8 mouse cellular contexts compared by ENCODE assay signal in the genomic region with DNA sequence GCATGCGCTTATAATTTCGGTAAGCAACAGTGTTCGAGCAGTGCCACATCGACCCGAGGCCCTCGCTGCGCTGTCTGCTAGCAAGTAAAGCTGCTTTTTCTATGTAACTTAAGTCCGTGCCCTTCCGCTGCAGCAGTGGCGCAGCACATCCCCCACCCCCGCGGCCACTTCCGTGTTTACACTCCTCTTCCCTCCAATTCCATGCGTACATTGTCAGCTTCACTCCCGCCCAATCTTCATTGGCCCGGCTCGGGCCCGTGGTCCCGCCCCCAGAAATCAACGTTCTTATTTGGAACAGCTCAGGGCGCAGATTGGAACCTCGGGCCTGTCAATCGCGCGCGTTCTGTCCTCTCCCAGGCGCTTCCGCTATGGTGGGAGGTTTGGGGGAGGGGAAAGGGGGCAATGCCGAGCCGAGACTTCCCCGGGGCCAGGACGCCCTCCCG. TPM values are rescaled to one million over a fixed set of nuclear protein-coding genes. Genes with fewer than 3 reads are reported as not detected.
DNase-seq lines count a peak whose midpoint lies in the region; ATAC-seq and TF ChIP-seq lines count a peak whose summit lies in the region.

No protein-coding gene starts in this region.

- peak overlapping the region; percentile 76 for H3K4me2 ChIP-seq in embryonic facial prominence, embryonic 14.5 days (ENCODE audit: low read depth, low read length)
- H3K4me2 ChIP-seq in limb, embryonic 13.5 days (replicated peaks) = peak overlapping the region; percentile 75
- peak overlapping the region; percentile 74 for H3K4me2 ChIP-seq in midbrain, embryonic 16.5 days (ENCODE audit: low read length)

- H3K36me3 ChIP-seq in embryonic facial prominence, embryonic 14.5 days (ENCODE audit: control insufficient read depth, insufficient read depth, low read length) = no peaks in the 10 kb centered on the region
- peaks cover 12% of the 10 kb centered on the region for H3K36me3 ChIP-seq in heart, adult 2 months (ENCODE audit: control insufficient read depth, insufficient read depth, low read length)
- H3K36me3 ChIP-seq in limb, embryonic 13.5 days = peaks cover 3% of the 10 kb centered on the region; the same call in 1 of the 2 replicates
- H3K36me3 ChIP-seq in midbrain, embryonic 16.5 days (ENCODE audit: control insufficient read depth, insufficient read depth, low read length) = no peaks in the 10 kb centered on the region

- TF ChIP-seq CTCF in heart, adult 2 months (IDR thresholded peaks at IDR 0.05) = no peak

- peak overlapping the region; percentile 99 for H3K4me3 ChIP-seq in embryonic facial prominence, embryonic 14.5 days (ENCODE audit: low read depth, low read length)
- peak overlapping the region; percentile 94 for H3K4me3 ChIP-seq in heart, adult 2 months
- peak overlapping the region; percentile 98 for H3K4me3 ChIP-seq in limb, embryonic 13.5 days
- peak overlapping the region; percentile 97 for H3K4me3 ChIP-seq in midbrain, embryonic 16.5 days (ENCODE audit: low read depth, low read length)

- H3K9ac ChIP-seq in embryonic facial prominence, embryonic 14.5 days (ENCODE audit: low read depth, low read length) = peak overlapping the region; percentile 95
- H3K9ac ChIP-seq in heart, adult 2 months (ENCODE audit: low read depth, low read length) = peak overlapping the region; percentile 45
- peak overlapping the region; percentile 95 for H3K9ac ChIP-seq in limb, embryonic 13.5 days
- H3K9ac ChIP-seq in midbrain, embryonic 16.5 days (ENCODE audit: low read depth, low read length) = peak overlapping the region; percentile 84

- intact Hi-C loops in heart, adult 2 months (cut with DNase I) = loop anchor here (1.0 kb wide), 1 partner anchor 64 kb away; a partner anchor contains a TSS

- peak; percentile 99 for ATAC-seq in embryonic facial prominence, embryonic 14.5 days (ENCODE audit: low read depth)
- peak; percentile 97 for ATAC-seq in limb, embryonic 13.5 days (ENCODE audit: low FRiP score, low read depth)
- peak; percentile 98 for ATAC-seq in midbrain, embryonic 16.5 days

- peak; percentile 99 for DNase-seq in 416B (ENCODE audit: low read depth)
- peak; percentile 91 to 97 for DNase-seq in adrenal gland, postnatal 4 days (ENCODE audit: low spot score in 2 of 2)
- peak; percentile 100 for DNase-seq in embryonic facial prominence, embryonic 14.5 days (ENCODE audit: low spot score)
- DNase-seq in heart, adult 2 months = peak; percentile 95 to 99
- DNase-seq in kidney, adult 8-10 months = peak; percentile 99
- peak; percentile 80 to 95 for DNase-seq in spleen, postnatal 10 days (ENCODE audit: low spot score in 2 of 2)

- under 1% methylated on average over 25 of the region's 33 CpGs for whole genome bisulfite sequencing in embryonic facial prominence, embryonic 14.5 days
- under 1% methylated on average over 32 of the region's 33 CpGs for WGBS in heart, adult 2 months
- WGBS in limb, embryonic 13.5 days = under 1% methylated on average over 33 of the region's 33 CpGs
- WGBS in midbrain, embryonic 16.5 days = under 1% methylated on average over 31 of the region's 33 CpGs

- 0 out of 2 replicates have a peak, but pooled peaks cover 4% of the 10 kb centered on the region for H3K4me1 ChIP-seq in embryonic facial prominence, embryonic 14.5 days (ENCODE audit: control insufficient read depth, insufficient read depth, low read length)
- peaks cover 6% of the 10 kb centered on the region for H3K4me1 ChIP-seq in heart, adult 2 months (ENCODE audit: control insufficient read depth, insufficient read depth, low read length)
- H3K4me1 ChIP-seq in limb, embryonic 13.5 days = peaks cover 8% of the 10 kb centered on the region
- H3K4me1 ChIP-seq in midbrain, embryonic 16.5 days (ENCODE audit: control insufficient read depth, insufficient read depth, low read length) = peaks cover 14% of the 10 kb centered on the region

- H3K27ac ChIP-seq in embryonic facial prominence, embryonic 14.5 days (replicated peaks; ENCODE audit: low read depth, low read length) = peak overlapping the region; percentile 99
- peak overlapping the region; percentile 99 for H3K27ac ChIP-seq in heart, adult 2 months
- H3K27ac ChIP-seq in limb, embryonic 13.5 days = peak overlapping the region; percentile 99
- H3K27ac ChIP-seq in midbrain, embryonic 16.5 days (ENCODE audit: low read length) = peak overlapping the region; percentile 88

- H3K27me3 ChIP-seq in embryonic facial prominence, embryonic 14.5 days (replicated peaks; ENCODE audit: control insufficient read depth, insufficient read depth, low read length) = no peaks in the 10 kb centered on the region
- H3K27me3 ChIP-seq in heart, adult 2 months (ENCODE audit: control insufficient read depth, insufficient read depth, low read length) = no peaks in the 10 kb centered on the region
- no peaks in the 10 kb centered on the region for H3K27me3 ChIP-seq in limb, embryonic 13.5 days
- no peaks in the 10 kb centered on the region for H3K27me3 ChIP-seq in midbrain, embryonic 16.5 days (ENCODE audit: control insufficient read depth, insufficient read depth, low read depth, low read length)

- H3K79me2 ChIP-seq in heart, adult 2 months (replicated peaks; ENCODE audit: control insufficient read depth, insufficient read depth, low read length) = peaks cover 4% of the 10 kb centered on the region

- TF ChIP-seq EP300 in heart, adult 2 months (IDR thresholded peaks at IDR 0.05; ENCODE audit: insufficient read depth, low read depth, low read length) = peak; percentile 86

- H3K9me3 ChIP-seq in embryonic facial prominence, embryonic 14.5 days (ENCODE audit: control insufficient read depth, low read length) = no peaks in the 10 kb centered on the region
- no peaks in the 10 kb centered on the region for H3K9me3 ChIP-seq in limb, embryonic 13.5 days
- H3K9me3 ChIP-seq in midbrain, embryonic 16.5 days (replicated peaks; ENCODE audit: control insufficient read depth, low read length, poor library complexity, severe bottlenecking) = no peaks in the 10 kb centered on the region

- peak; percentile 59 for TF ChIP-seq POLR2A in heart, adult 2 months (IDR thresholded peaks at IDR 0.05; ENCODE audit: insufficient read depth, low read depth, low read length)

RNA-seq across cellular contexts. Expression of a gene that starts 51.7 kb away (rescaled TPM):
- 10 to 100 TPM; 15.1 to 17.9 TPM for total RNA-seq in adrenal gland, postnatal 4 days (2021)
- 9.4 and 10.0 TPM in 2 replicates for polyA plus RNA-seq in embryonic facial prominence, embryonic 14.5 days (2014; fragmentation: Nextera tagmentation; extraction: Ambion mirVana)
- total RNA-seq in heart, adult 2 months (2021) = 10 to 100 TPM; 39.4 to 45.1 TPM
- polyA plus RNA-seq in heart, adult 2 months (2012; rRNA removed) = 23.2 and 28.9 TPM in 2 replicates
- 10.0 and 10.4 TPM in 2 replicates for polyA plus RNA-seq in limb, embryonic 13.5 days (2015; fragmentation: Nextera tagmentation; extraction: Ambion mirVana)
- polyA plus RNA-seq in midbrain, embryonic 16.5 days (2015; fragmentation: Nextera tagmentation; extraction: Ambion mirVana) = 29.0 and 30.8 TPM in 2 replicates

Comparison
In these comparisons a context has a peak if more than half of its experiments do, and no peak if none do; other contexts are left out.
1. Peak in every context shown above with its lines: DNase-seq, ATAC-seq, H3K4me3 ChIP-seq and H3K27ac ChIP-seq.
2. H3K9ac ChIP-seq: peak in every context shown above with its lines; median percentile 95 in embryonic facial prominence, embryonic 14.5 days; 95 in limb, embryonic 13.5 days; 84 in midbrain, embryonic 16.5 days; 45 in heart, adult 2 months.